Mouse (Mus musculus) thymus, postnatal 4 days (tissue): ENCODE results near the gene Gm9833.

ENCODE experiments used
- DNase-seq: peaks from one replicate; pipeline ENCODE4 v3.0.0; 2021

The Gm9833 gene

DNA sequence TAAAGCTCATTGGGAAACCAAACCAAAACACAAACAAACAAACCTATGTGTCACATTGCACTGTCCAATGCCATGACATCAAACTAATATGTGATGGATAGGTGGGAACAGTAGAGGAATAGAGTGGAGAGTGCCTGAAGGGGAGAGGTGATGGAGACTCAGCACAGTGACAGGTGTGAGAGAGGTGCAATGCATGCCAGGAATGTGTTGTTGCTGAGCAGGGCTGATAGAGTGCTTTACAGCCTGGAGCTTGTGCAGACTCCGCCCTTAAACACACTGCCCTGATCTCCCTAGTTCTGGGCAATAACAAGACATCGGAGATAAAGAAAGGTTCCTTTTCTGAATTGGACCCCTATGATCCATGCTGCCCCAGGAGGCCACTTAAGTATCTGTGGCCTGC is 36.2 kb downstream of the Gm9833 start:
- DNase-seq = no peak

DNA sequence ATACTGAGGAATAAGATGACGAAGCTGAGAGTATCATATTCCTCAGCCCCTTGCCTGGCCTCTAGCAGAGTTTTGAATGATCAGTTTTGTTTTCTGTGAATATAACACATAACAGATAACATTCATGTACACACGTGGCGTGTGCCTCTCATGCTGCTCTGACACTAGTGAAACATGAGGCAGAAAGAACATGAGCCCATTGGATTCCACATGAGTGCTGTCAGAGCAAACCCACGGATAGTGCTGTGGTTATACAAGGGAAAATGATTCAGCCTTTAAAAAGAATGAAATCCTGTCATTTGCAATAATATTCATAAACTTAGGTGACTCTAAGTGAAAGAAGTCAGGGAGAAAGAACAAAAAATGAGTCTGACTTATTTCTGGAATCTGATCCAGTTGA is 37.4 kb downstream of the Gm9833 start:
- no peak for DNase-seq

DNA sequence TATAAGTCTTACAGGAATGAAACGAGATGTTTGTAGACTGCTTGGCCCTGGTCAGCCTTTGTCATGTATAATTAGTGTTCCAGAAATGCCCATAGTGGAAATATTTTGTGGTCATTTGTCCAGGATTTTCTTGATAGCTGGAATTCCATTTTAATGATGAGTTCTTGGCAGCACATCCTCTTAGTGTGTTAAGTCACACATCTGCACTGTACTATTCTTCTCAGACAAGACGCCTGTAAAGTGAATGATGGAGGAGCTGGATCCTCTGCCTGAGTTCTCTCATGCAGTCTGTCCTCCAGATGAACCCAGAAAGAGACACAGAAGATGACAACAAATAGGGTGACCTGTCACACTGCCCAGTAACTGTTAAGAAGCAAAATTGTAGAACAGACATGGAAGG is 38.1 kb downstream of the Gm9833 start:
- no peak for DNase-seq

DNA sequence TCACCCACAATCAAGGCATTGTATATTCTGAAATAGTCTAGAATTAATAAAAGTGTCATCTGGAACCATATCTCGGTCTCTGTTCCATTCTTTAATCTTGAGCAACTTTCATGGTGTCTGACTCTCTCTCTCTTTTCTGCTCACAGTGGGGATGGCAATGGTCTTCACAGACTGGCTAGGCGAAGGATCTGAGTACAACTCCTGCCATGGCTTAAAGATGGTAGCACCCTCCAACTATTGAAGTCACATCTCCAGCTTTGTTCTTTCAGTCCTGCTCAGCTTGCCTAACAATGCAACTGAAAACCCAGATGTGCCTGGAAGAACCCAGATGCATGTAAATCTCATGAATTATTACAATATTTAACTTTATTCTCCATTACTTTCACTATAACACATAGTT is 38.6 kb downstream of the Gm9833 start:
- no peak for DNase-seq

DNA sequence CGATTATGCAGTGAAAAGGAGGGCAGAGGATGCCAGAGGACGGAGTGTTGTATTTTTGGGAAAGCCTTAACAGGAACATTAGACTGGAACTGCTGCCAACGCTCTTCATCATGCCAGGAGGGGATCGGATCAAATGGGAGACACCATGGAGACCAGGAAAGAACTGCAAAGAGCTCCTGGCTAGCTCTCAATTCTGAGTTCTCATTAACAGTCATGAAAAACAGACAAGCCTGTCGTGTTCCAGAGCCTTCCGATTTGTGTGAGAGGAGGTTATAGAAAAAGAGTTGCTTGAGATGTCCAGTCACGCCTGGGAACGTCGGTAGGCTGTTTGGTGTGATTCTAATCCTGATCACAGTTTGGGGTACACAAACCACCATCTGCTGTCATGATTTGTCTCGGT is 39.0 kb downstream of the Gm9833 start:
- no peak for DNase-seq

DNA sequence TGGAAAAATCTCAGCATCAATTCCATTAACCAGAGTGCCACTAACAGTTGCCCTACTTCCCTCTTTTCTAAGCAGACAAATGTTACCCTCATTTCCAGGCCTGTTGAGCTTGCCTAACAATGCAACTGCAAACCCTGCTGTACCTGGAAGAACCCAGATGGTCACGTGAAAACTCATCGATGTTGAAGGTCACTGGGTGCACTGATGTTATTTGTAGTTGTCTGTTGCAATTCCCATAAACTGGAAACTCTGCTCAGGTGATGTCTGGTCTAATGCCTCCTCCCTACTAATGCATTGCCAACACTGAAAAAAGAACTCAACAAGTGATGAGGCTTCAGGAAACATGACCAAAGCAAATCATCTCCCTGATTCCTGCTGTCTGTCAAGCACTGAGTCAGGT is 39.6 kb downstream of the Gm9833 start:
- DNase-seq = no peak
